Mouse (Mus musculus): ENCODE measurements at regions not wholly inside any gene's neighbourhood (a gene's known extent, or its start where the extent isn't known, plus 50 kb on each side); places are given as distances from the start of the nearest gene placed in this dataset.

- DNase-seq, result no peak
Observed at GRCm38 (mm10) chr15:60762071-60762470, 91.5 kb downstream of the Fam84b start.

- DNase-seq, result peak; percentile 71 to 87
Observed at GRCm38 (mm10) chr15:60760015-60760437, 93.6 kb downstream of the Fam84b start.

GRCm38 (mm10) chr15:60754246-60754645 lies 99.3 kb downstream of the Fam84b start:
- no peak for DNase-seq

GRCm38 (mm10) chr15:60739598-60739997 lies 114.0 kb downstream of the Fam84b start:
- no peak for DNase-seq

GRCm38 (mm10) chr15:60738258-60738657 lies 115.3 kb downstream of the Fam84b start:
- DNase-seq, result no peak

- no peak for DNase-seq
Observed at GRCm38 (mm10) chr15:60732416-60732815, 121.2 kb downstream of the Fam84b start.

GRCm38 (mm10) chr15:60728754-60729153 lies 124.8 kb downstream of the Fam84b start:
- DNase-seq, result no peak

- DNase-seq, result no peak
Observed at GRCm38 (mm10) chr15:60728337-60728736, 125.2 kb downstream of the Fam84b start.

- DNase-seq, result no peak
Observed at GRCm38 (mm10) chr15:60719332-60719731, 134.2 kb downstream of the Fam84b start.

GRCm38 (mm10) chr15:60708678-60709077 lies 144.9 kb downstream of the Fam84b start:
- DNase-seq, result no peak

GRCm38 (mm10) chr15:60706009-60706408 lies 147.6 kb downstream of the Fam84b start:
- DNase-seq, result no peak

GRCm38 (mm10) chr15:60701273-60701672 lies 152.3 kb downstream of the Fam84b start:
- no peak for DNase-seq

GRCm38 (mm10) chr15:60694746-60695145 lies 158.8 kb downstream of the Fam84b start:
- no peak for DNase-seq

GRCm38 (mm10) chr15:60693751-60694500 lies 159.7 kb downstream of the Fam84b start:
- peak; percentile 17 to 41 for DNase-seq

GRCm38 (mm10) chr15:60692718-60693597 lies 160.6 kb downstream of the Fam84b start:
- DNase-seq, result no peak

- DNase-seq, result no peak
Observed at GRCm38 (mm10) chr15:60692149-60692548, 161.4 kb downstream of the Fam84b start.

- no peak for DNase-seq
Observed at GRCm38 (mm10) chr15:60677397-60677796, 176.2 kb downstream of the Fam84b start.

- DNase-seq, result peak; percentile 41 to 77
Observed at GRCm38 (mm10) chr15:60657572-60657971, 196.0 kb downstream of the Fam84b start.

GRCm38 (mm10) chr15:60655113-60655512 lies 198.5 kb downstream of the Fam84b start:
- DNase-seq, result peak in 1 of 2 experiments; percentile 29

- peak; percentile 53 to 72 for DNase-seq
Observed at GRCm38 (mm10) chr15:60649252-60649651, 204.3 kb downstream of the Fam84b start.

- DNase-seq, result peak in 1 of 2 experiments; percentile 27
Observed at GRCm38 (mm10) chr15:60641770-60642169, 211.8 kb downstream of the Fam84b start.

- DNase-seq, result no peak
Observed at GRCm38 (mm10) chr15:60633457-60633850, 220.1 kb downstream of the Fam84b start.

- DNase-seq, result no peak
Observed at GRCm38 (mm10) chr15:60632789-60633456, 220.7 kb downstream of the Fam84b start.

Data from cerebellum, postnatal 14 days (tissue).